Mouse (Mus musculus) adrenal gland, postnatal 36 days (tissue): ENCODE data around the gene Nfatc2ip. TPM values are rescaled to one million over a fixed set of nuclear protein-coding genes. Genes with fewer than 3 reads are reported as not detected.

Experiments used
- DNase-seq, 2 experiments: peaks; one replicate each; pipeline ENCODE4 v3.0.0; 2021; ENCODE audit warnings: mixed read lengths in 1 of 2
- long read RNA-seq, 2 experiments: library from polyadenylated mRNA; stranded (forward); transcript quantifications; one replicate each; pipeline ENCODE4 v2.0.0; 2021; ENCODE audit warnings: borderline sequencing depth in 2 of 2
- total RNA-seq, 2 experiments: library from RNA; stranded (reverse); gene quantifications; 2 replicates each; pipeline ENCODE4 v1.2.3; 2021

Gene Nfatc2ip
- 1 to 10 TPM; 6.5 TPM for total RNA-seq
- long read RNA-seq, experiment 1, partial matches to known transcripts = 0 of 1 reads
- long read RNA-seq, experiment 1, other reads (novel, unspliced or antisense) = 0 of 1 reads
- long read RNA-seq, experiment 2 = 0 reads

- DNase-seq = peak; percentile 88 to 89
Measured at GRCm38 (mm10) chr7:126396298-126397119, at the start of gene Nfatc2ip. Gene Nfatc2ip (minus strand): TSS chr7:126396737.

- no peak for DNase-seq
Measured at GRCm38 (mm10) chr7:126446217-126446616, 49.7 kb upstream of the Nfatc2ip start.

- no peak for DNase-seq
Measured at GRCm38 (mm10) chr7:126445104-126445815, 48.7 kb upstream of the Nfatc2ip start.

- no peak for DNase-seq
Measured at GRCm38 (mm10) chr7:126444536-126444935, 48.0 kb upstream of the Nfatc2ip start.

GRCm38 (mm10) chr7:126443997-126444396 lies 47.5 kb upstream of the Nfatc2ip start:
- no peak for DNase-seq

GRCm38 (mm10) chr7:126440134-126440533 lies 43.6 kb upstream of the Nfatc2ip start:
- DNase-seq = no peak

- DNase-seq = peak; percentile 74 to 81
Measured at GRCm38 (mm10) chr7:126436851-126437250, 40.3 kb upstream of the Nfatc2ip start.

- DNase-seq = no peak
Measured at GRCm38 (mm10) chr7:126435801-126436200, 39.3 kb upstream of the Nfatc2ip start.

- DNase-seq = peak; percentile 50 to 59
Measured at GRCm38 (mm10) chr7:126434726-126435125, 38.2 kb upstream of the Nfatc2ip start.

GRCm38 (mm10) chr7:126430167-126430566 lies 33.6 kb upstream of the Nfatc2ip start:
- DNase-seq = peak; percentile 16 to 20

- DNase-seq = no peak
Measured at GRCm38 (mm10) chr7:126429503-126429898, 33.0 kb upstream of the Nfatc2ip start.

- DNase-seq = peak; percentile 97 to 98
Measured at GRCm38 (mm10) chr7:126428631-126429502, 32.3 kb upstream of the Nfatc2ip start, which contains the start of gene Rabep2. Gene Rabep2 (plus strand): TSS chr7:126428759.

GRCm38 (mm10) chr7:126428154-126428553 lies 31.6 kb upstream of the Nfatc2ip start:
- no peak for DNase-seq

GRCm38 (mm10) chr7:126427323-126427860 lies 30.9 kb upstream of the Nfatc2ip start:
- DNase-seq = no peak

GRCm38 (mm10) chr7:126424161-126424560 lies 27.6 kb upstream of the Nfatc2ip start:
- no peak for DNase-seq

GRCm38 (mm10) chr7:126421756-126422155 lies 25.2 kb upstream of the Nfatc2ip start:
- no peak for DNase-seq

GRCm38 (mm10) chr7:126418496-126418895 lies 22.0 kb upstream of the Nfatc2ip start:
- DNase-seq = no peak

- peak in 1 of 2 experiments; percentile 27 for DNase-seq
Measured at GRCm38 (mm10) chr7:126417606-126418005, 21.1 kb upstream of the Nfatc2ip start.

- no peak for DNase-seq
Measured at GRCm38 (mm10) chr7:126417045-126417444, 20.5 kb upstream of the Nfatc2ip start.

- DNase-seq = no peak
Measured at GRCm38 (mm10) chr7:126416615-126417014, 20.1 kb upstream of the Nfatc2ip start.

- no peak for DNase-seq
Measured at GRCm38 (mm10) chr7:126414725-126415124, 18.2 kb upstream of the Nfatc2ip start, which contains the start of gene Cd19. Gene Cd19 (minus strand): TSS chr7:126414889.
